Mouse (Mus musculus) frontal cortex, adult (tissue): Measurements from ENCODE around the gene Hsf4.

ENCODE experiments used
- ATAC-seq: cut with Nextera tagmentation; 2 replicates; pipeline ENCODE4 v1.9.2; 2017; ENCODE audit warnings: mild to moderate bottlenecking, moderate library complexity, mixed read lengths; ENCODE audit not compliant: low TSS enrichment

Gene Hsf4

DNA sequence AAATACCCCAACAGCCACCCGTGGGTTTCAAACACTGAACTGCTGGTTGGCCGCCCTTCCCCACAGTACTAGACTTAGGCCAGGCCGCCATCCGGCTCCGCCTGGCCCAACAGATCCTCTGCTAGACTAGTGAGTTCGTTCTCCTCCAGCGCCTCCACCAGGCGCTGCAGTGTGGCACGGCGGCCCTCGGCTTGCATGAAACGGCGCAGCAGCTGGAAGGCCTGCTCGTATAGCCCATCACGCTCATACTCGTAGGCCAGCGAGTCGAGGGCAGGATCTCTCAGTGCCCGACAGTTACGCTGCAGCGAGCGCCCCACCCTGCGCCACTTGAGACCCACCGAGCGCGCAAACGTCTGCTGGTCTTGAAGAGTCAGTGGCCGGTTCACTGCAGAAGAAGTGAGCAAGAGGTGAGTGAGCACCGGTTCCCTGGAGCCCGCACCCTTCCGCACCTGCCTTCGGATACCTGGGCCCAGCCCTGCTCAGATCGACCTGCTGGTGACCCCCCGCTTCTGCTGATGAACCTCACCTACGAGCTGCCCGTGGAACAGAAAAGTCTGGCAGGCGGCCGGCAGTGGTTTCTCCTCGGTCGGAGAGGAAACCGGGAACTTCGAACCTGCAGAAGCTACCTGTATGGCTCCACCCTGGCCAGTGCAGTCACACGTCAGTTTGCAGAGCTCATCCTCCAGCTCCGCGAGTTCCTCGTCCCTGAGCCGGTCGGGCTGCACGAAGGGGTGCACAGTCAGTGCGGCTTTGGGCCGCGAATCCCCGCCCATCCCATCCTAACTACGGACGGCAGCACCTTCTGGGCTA is 10.5 kb upstream of the Hsf4 start:
- peak; percentile 39 for ATAC-seq

DNA sequence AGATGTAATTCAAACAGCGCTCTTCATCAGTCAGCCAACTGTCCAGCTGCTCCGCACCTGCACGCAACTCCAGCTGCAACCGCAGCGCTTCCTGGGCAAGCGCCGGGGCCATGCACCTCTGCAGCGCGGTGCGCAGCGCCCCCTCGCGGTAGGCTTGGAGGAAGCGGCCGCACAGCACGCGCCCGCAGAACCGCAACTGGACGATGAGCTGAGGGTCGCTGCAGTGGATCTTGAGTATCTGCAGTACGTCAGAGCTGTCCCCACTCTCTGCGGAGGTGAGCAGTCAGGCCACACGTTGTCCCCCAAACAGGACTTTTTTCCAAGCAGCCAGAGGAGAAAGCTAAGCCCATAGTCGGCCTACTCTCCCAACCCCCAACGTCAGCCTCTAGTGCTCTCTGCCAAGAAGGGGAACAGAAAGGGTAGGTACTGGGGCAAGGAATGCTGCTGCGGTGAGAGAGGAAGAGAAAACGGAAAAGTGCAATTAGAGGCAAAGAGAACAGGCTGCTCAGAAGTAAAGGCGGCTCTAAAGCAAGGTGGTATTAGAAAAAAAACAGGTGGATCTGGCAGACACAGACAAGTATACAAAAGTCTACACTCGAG is 9.8 kb upstream of the Hsf4 start:
- ATAC-seq: peak; percentile 48

DNA sequence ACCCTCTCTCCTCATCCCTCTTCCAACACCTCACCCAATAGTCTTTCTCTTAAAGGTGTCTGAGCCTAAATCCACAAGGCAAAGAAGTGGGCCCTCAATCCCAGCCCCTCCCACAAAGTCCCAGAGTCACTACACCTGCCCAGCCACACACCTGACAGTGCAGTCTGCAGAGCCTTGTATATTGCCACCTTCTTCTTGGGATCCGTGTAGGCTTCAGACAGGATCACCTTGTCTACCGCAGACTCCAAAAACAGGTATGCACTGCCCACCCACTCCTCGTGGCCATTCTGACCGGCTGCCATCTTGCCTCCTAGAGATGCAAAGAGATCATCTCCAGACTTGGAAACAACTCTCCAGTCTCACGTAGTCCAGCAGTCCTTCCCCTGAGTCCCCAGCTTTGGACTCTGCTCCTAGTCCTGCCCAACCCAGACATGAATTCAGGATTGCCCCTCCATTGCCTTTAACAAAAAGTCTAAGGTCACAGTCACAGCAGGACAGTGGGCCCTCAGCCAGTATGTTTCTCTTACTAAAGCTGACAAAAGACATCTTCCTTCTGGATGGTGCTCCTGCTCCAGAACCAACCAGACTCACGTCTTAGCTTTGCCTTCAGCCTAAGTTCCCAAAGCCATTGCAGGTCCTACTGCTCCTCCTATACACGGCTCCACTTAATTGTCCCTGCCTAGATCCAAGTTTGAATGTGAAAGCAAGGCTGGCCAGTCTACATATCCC is 9.1 kb upstream of the Hsf4 start:
- ATAC-seq: no peak

DNA sequence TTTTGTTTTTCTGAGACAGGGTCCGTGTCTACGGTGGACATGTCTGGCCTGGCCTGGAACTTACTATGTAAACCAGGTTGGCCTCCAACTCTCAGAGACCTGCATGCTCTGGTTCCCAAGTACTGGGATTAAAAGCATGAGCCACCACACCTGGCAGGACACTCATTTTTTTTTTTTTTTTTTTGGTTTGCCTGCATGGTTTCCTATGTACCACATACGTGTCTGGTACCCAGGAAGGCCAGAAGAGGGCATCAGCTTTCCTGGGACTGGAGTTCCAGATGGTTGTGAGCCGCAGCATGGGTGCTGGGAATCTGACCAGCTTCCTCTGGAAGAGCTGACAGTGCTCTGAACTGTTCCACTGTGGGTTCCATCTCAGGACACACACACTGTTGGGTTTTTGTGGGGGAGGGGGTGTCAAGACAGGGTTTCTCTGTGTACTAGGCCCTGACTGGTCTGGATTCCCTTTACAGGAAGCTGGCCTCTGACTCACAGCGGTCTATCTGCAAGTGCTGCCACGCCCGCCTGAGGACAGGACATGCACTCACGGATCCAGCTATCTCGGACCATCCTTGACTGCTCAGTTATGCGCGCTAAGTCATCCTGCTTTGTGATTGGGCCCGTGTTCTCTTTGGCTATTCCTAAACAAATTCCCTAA is 8.1 kb upstream of the Hsf4 start:
- ATAC-seq: no peak

DNA sequence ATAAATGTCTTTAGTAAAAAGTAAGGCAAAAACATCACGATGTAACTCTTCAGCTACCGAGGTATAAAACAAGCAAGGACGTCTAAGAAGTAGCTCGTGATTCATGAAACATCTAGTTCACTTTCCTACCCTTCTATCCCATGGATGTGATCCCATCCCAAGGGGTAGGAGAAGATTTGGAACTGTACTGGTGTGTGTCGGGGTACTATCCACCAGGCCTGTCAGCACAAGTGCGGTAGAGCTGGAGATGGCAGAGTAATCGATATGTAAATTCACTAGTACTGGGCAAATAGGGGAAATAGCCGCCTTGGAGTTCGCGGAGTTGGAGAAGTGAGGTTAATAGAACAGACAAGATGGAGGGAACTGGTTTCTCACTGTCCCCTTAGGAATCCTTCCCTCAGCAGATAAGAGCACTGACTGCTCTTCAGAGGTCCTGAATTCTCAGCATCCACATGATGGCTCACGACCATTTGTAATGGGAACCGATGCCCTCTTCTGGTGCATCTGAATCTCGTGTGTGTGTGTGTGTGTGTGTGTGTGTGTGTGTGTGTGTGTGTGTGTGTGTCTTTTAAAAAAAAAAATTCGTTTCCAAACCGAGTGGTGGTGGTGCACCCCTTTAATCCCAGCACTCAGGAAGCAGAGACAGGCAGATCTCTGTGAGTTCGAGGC is 6.2 kb upstream of the Hsf4 start:
- no peak for ATAC-seq

DNA sequence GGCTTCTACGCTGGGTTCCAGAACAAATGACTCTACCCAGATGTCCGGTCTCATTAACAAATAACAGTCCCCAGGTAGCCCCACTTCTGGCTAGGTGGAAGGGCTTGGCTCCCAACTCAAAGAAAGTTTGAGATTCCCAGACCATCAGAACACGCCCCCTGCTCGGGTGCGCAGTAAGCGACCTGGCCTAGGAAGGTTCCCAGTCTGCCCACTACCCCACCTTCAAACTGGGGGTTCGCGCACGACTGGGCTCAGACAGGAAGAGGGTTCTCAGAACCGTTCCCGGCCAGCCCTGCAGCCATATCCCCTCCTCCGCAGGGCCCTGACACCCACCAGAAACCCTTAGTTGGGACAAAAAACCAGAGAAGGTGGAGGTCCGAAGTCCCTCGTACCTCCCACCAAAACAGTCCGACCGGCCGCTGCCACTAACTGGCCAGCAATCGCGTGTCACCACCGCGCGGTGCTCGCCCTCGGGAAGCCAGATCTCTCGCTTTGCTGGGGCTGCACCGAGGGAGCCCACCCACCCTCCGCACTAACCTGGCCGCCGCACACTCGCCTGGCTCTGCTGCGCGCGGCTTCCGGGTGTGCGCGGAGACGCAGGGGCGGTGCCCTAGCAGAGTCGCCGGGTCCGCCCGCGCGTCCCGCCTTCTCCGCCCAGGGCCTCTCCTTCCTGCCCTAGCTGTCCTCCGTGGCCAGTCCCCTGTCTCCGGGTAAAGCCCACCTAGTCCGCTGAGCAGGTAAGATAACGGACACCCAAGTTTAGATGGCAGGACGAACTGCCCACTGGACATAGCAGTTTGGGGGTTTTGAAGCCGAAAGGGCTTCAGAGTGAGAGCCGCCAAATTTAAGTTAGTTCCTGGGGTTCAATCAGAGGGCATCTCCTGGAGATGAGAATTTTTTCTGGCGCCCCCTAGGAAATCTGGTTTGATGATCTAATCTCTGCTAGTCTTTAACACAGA is 5.3 kb upstream of the Hsf4 start, which contains the start of the genes Tradd and Fbxl8:
TSS of gene Tradd (minus strand) at position 586 of the 959 bp plus-strand sequence.
TSS of gene Fbxl8 (plus strand) at position 625 of the 959 bp plus-strand sequence.
- ATAC-seq: peak; percentile 18; the same call in 1 of the 2 replicates

DNA sequence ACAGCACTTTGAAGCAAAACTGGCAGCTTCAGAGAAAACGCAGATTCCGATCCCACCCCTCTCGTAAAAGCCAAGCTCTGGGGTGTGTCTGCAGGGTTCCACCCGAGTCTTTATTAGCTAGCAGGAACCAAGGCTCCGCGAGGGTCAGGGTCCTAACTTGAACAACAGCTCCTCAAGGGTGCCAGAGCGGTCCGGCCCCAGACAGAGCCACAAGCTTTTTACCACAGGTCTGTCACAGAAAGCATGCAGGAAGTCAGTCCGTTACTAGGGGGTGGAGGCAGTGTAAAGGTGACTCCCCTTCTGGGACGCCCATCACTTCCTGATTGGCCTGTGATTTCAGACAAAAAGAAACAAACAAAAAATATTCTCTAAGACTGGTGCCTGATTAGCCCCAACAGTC is 4.5 kb upstream of the Hsf4 start:
- ATAC-seq: no peak

DNA sequence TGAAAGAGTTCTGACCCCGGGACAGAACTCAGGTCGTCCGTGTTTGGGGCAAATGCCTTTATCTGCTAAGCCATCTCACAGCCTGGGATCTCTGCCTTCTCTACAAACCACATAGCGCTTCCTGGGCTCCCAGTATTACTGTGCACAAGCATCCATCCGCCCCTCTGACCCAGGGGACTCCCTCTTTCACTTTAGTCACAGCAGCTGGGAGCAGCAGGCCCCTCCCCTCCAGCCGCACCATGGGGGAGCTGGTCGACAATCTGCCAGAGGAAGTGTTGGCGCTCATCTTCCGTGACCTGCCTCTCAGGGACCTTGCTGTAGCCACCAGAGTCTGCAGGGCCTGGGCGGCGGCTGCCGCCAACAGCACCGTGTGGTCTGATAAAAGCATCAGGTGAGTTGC is 2.8 kb upstream of the Hsf4 start:
- no peak for ATAC-seq

DNA sequence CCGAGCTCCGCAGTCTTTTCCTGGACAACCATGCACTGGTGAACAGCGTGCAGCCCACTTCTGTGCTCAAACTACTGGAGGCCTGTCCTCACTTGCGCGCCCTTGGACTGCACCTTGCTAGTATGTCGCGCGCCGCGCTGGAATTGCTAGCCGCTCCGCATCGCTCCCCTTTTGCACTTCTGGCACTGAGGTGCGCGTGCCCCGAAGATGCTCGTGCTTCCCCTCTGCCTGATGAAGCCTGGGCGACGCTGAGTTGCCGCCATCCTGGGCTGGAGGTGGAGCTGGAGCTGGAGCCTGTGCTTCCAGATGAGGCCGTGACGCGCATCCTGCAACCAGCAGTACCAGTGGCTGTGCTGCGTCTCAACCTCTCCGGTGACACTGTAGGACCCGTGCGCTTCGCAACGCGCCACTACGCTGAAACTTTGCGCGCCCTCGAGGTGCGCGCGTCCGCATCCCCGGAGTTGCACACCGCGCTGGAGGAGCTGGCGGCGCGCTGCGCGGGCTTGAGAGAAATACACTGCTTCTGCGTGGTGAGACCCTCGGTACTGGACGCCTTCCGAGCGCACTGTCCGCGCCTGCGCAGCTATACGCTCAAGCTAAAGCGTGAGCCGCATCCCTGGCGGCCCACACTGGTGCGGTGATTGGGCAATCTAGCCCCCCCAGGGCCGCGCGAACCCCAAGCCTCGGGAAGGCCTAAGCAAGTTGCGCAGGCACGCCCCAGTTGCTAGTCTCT is 1.1 kb upstream of the Hsf4 start:
- peak; percentile 68 for ATAC-seq

DNA sequence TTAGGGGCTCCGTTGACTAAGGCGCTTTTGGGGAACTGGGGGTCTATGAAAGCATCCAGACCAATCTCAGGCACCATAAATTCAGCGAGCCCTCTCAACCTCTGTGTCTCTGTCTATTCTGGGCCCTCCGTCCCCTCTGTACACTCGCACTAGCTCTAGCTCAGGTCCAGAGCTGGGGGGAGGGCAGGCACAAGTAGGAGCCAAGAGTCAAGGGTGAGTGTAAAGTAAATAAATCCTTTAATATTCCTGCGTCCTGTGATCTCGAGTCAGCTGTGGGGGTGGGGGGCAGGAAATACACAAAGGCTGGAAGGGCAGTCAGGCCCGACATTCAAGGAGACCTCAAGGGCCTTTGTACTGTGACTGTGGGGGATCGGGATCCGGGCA is 534 bp upstream of the Hsf4 start:
- peak; percentile 4; the same call in 1 of the 2 replicates for ATAC-seq

DNA sequence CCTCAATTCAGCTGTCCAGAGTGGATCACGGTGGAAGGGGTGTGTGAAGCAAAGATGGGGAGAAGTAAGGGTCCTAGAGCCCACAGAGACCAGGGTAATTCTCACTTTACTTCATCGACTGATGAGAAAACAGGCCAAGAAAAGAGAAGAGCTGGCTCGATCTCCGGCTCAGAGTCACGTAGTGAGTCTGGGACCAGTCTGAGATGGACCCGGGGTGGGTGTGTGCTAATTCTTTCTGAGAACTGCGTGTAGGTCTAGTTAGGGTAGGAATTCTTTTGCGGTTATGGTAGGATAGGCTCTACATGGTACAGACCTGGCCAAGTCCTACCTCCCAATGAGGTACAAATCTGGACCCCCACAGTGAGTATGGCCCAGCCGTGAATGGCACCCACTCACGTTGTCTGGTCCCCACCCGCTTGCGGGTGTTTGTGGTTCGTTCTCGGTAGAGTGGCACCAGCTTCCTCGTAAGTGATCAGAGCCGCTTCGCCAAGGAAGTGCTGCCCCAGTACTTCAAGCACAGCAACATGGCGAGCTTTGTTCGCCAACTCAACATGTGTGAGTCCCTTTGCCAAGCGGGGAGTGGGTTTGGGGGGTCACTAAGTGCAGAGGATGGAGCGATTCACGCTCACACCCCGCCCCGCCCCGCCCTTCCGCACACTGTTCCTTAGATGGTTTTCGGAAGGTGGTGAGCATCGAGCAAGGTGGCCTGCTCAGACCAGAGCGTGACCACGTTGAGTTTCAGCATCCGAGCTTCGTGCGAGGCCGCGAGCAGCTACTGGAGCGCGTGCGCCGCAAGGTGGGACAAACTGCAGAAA is 707 bp downstream of the Hsf4 start:
- 0 out of 2 replicates have a peak, but pooled peaks have one; percentile 2 for ATAC-seq

DNA sequence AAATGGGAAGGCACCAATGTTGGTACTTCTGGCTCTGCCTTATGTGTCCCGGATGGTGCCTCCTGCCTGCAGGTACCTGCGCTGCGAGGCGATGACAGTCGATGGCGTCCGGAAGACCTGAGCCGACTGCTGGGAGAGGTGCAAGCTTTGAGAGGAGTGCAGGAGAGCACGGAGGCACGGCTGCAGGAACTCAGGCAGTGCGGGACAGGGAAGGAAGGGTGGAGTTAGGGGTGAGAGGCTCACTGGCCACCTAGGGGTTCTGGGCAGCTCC is 1.2 kb downstream of the Hsf4 start:
- ATAC-seq: no peak

DNA sequence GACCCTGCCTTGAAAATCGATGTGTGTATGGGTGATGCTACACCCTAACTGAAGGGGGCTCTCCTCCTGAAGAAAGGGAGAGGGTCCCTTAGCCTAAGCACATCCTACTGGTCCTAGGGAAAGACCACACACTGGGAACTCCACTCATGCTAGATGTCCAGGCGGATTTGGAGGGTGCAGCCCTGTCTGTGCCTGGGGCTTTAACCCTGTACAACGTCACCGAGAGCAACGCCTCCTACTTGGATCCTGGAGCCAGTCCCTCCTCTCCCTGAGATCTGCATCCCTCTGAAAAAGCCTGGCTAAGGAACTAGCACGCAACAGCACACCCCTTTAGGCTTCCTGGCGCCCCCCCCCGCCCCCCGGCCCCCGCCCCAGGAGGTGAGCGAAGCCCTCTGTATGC is 5.8 kb downstream of the Hsf4 start:
- ATAC-seq: no peak

DNA sequence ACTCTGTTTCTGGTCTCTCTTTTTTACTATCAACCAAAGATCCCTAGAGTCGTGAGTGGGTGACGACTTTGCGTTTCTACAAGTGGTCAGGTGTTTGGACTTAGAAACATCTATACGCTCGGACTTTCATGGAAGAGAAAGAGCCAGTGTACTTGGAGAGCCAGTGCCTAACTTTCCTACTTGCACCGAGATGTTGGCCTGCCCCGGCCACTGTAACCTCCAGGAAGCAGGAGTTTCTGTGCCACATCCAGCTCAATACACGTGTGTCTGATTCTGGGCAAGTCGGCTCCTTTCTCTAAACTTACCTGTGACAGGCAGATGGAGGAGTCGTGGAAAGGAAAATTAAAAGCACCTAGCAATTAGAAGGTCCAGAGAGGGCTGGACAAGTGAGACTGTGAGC is 6.2 kb downstream of the Hsf4 start, which contains the start of gene Nol3:
TSS of gene Nol3 (plus strand) at position 301 of the 400 bp plus-strand sequence.
- ATAC-seq: no peak

DNA sequence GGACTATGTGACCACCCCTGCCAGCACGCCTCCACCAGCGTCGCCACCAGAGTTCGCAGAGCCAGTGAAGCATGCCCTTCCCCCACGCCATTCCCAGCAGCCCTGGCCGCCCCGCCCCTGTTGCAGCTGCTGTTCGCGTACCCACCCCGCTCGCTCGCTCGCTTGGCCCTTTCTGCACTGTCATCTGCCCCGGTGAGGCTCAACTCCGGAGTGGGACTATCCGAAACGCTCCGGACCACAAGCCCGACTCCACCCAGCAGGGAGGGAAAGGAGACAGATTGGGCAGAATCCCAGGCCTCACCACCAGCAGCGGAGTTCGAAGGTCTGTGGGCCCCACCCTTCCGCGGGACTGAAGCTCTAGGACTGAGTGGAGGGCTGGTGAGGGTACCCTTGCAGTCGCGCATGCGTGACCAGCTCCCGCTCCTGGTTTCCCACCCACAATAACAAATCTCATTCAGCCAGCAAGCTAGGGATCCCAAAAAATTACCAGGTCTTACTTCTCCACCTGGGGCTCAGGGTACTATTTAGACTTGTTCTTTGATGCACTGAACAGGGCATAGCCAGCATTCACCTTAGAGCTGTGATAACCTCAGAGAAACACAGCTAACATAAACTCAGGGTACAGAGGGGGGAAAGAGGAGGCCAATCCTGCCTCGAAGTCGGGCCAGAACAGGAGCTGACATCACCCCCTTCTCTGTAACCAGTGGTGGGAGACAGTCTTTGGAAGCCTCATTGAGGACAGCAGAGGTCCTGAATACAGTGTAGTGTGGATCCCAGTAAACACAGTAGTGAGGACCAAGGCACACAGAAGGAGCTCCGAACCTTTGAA is 6.9 kb downstream of the Hsf4 start:
- ATAC-seq: peak; percentile 48

DNA sequence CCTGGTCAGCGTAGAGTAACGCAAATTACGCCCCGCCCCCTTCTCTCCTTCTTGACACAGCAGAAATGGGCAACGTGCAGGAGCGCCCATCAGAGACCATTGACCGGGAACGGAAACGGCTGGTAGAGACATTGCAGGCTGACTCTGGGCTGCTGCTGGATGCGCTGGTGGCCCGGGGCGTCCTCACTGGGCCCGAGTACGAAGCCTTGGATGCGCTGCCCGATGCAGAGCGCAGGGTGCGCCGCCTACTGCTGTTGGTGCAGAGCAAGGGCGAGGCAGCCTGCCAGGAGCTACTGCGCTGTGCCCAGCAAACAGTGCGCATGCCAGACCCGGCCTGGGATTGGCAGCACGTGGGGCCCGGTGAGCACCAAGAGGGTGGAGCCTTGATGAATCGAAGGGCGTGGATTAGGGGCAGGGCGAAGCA is 9.3 kb downstream of the Hsf4 start:
- peak; percentile 66 for ATAC-seq

DNA sequence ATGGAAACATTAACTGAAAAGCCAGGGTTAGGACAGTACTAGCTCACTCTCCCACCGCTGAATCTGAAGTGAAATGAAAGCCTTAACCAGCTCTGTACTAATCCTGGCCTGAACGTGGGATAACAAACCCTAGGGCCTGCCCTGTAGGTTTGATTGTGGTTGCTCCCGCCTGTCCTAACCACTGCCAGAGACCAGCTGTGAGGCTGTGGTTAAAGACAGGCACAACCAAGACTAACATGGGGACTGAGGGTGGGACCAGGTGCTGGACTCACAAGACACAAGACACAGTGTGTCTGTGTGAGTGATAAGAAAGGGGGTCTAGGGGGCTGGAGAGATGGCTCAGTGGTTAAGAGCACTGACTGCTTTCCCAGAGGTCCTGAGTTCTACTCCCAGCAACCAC is 11.0 kb downstream of the Hsf4 start:
- no peak for ATAC-seq

DNA sequence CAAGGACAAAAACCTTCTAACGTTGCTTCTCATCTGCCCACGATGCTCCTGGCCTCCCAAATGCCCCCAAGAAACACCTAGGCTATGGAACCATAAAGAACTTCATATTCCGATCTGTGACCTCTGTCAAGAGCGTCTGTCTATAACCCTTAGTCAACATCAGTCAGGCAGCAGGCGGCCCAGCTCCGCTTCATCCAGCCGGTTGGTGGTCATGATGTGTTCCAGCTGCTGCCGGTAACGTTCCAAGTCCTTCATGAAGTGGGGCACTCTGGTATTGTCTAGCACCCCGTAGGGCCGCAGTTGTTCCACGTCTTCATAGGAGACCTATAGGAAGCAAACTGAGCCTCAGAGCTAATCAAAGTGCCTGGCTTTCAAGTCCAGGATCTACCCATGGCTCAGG is 12.2 kb downstream of the Hsf4 start:
- no peak for ATAC-seq
